Mouse (Mus musculus): ENCODE results near the gene Epor. TPM values are rescaled to one million over a fixed set of nuclear protein-coding genes. Genes with fewer than 3 reads are reported as not detected.
A peak's percentile ranks its signal among the peaks of the same experiment; 100 is the strongest.

Gene Epor
- polyA plus RNA-seq, 1 experiment from 2014 or later: 11.8 TPM

DNA sequence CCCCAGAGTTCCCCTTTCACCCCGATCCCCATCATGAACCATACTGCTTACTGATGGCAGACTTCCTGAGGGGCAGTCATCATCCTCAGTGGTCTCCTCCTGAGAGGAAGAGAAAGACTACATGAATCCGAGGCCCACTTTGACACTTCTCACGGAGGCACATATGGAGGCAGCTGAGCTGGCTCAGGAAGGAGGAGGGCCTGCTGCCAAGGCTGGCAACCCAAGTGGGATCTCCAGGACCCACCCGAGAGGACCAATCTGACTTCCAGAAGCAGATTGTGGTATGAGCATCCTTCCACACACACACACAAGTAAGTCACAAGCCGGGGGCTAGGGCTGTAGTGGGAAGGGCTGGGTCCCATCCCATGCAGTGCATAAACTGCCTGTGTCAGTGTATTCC, 14.0 kb upstream of the Epor start:
- Histone ChIP-seq H3K4me3 (replicated peaks; ENCODE audit: low read length) (no peak overlapping the region), H3K27me3 (ENCODE audit: control insufficient read depth, insufficient read depth, low read length) (no peaks in the 10 kb centered on the region; the same call in 1 of the 2 replicates), H3K36me3 (ENCODE audit: control insufficient read depth, insufficient read depth, low read length) (no peaks in the 10 kb centered on the region), H3K9ac (ENCODE audit: low read length) (no peak overlapping the region), H3K27ac (ENCODE audit: low read length) (no peak overlapping the region), H3K4me2 (ENCODE audit: low read depth, low read length) (no peak overlapping the region), H3K4me1 (ENCODE audit: control insufficient read depth, insufficient read depth, low read length) (no peaks in the 10 kb centered on the region), H3K9me3 (replicated peaks; ENCODE audit: control insufficient read depth, low read length) (no peaks in the 10 kb centered on the region)
- WGBS: 87% methylated on average over 5 of the region's 5 CpGs
- ATAC-seq (ENCODE audit: insufficient read depth, low FRiP score): no peak

DNA sequence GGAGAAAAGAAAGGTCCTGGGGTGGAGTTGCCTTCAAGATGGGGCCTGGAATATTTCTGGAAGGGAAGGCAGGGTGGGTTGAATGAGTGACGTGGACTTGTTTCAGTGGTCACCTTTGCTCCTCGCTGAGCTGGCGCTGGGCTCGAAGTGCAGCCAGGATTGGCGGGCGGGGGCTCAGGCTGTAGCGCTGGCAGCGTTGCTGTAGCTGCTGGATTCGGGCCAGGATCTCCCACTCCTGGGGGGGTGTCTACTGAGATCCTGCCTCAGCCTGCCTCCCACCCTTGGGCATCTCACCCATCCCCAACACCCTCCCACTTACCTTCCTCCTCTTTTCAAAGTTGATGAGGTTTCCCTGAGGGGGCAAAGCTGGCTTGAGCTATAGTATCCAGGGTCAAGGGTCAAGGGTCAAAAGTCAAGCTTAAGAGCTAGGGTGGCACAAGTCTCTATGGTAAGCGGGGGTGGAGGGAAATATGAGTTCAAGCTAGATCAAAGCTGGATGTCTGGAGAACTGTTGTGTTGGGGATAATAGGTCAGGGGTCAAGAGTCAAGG, 13.4 kb upstream of the Epor start:
- no peaks in the 10 kb centered on the region; the same call in 1 of the 2 replicates for H3K27me3 ChIP-seq (ENCODE audit: control insufficient read depth, insufficient read depth, low read length)
- 86% methylated on average over 10 of the region's 10 CpGs for WGBS
- H3K9ac ChIP-seq (ENCODE audit: low read length): no peak overlapping the region
- H3K27ac ChIP-seq (ENCODE audit: low read length): no peak overlapping the region
- H3K4me2 ChIP-seq (ENCODE audit: low read depth, low read length): no peak overlapping the region
- ATAC-seq (ENCODE audit: insufficient read depth, low FRiP score): no peak
- H3K36me3 ChIP-seq (ENCODE audit: control insufficient read depth, insufficient read depth, low read length): no peaks in the 10 kb centered on the region
- no peak overlapping the region for H3K4me3 ChIP-seq (replicated peaks; ENCODE audit: low read length)
- no peaks in the 10 kb centered on the region for H3K4me1 ChIP-seq (ENCODE audit: control insufficient read depth, insufficient read depth, low read length)
- no peaks in the 10 kb centered on the region for H3K9me3 ChIP-seq (replicated peaks; ENCODE audit: control insufficient read depth, low read length)

GRCm38 (mm10) chr9:21969304-21969703, 6.0 kb upstream of the Epor start:
- H3K4me3 ChIP-seq (replicated peaks; ENCODE audit: low read length): no peak overlapping the region
- no peak overlapping the region for H3K4me2 ChIP-seq (ENCODE audit: low read depth, low read length)
- H3K27ac ChIP-seq (ENCODE audit: low read length): no peak overlapping the region
- no peaks in the 10 kb centered on the region for H3K9me3 ChIP-seq (replicated peaks; ENCODE audit: control insufficient read depth, low read length)
- no peak overlapping the region for H3K9ac ChIP-seq (ENCODE audit: low read length)
- H3K27me3 ChIP-seq (ENCODE audit: control insufficient read depth, insufficient read depth, low read length): no peaks in the 10 kb centered on the region
- H3K36me3 ChIP-seq (ENCODE audit: control insufficient read depth, insufficient read depth, low read length): no peaks in the 10 kb centered on the region
- no peaks in the 10 kb centered on the region for H3K4me1 ChIP-seq (ENCODE audit: control insufficient read depth, insufficient read depth, low read length)
- no peak for ATAC-seq (ENCODE audit: insufficient read depth, low FRiP score)
- WGBS: 87% methylated on average over 4 of the region's 4 CpGs

GRCm38 (mm10) chr9:21968883-21969282, 5.6 kb upstream of the Epor start:
- Histone ChIP-seq H3K27ac (ENCODE audit: low read length) (no peak overlapping the region), H3K4me2 (ENCODE audit: low read depth, low read length) (no peak overlapping the region), H3K27me3 (ENCODE audit: control insufficient read depth, insufficient read depth, low read length) (no peaks in the 10 kb centered on the region), H3K9me3 (replicated peaks; ENCODE audit: control insufficient read depth, low read length) (no peaks in the 10 kb centered on the region), H3K4me1 (ENCODE audit: control insufficient read depth, insufficient read depth, low read length) (no peaks in the 10 kb centered on the region; the same call in 1 of the 2 replicates), H3K9ac (ENCODE audit: low read length) (no peak overlapping the region), H3K4me3 (replicated peaks; ENCODE audit: low read length) (no peak overlapping the region), H3K36me3 (ENCODE audit: control insufficient read depth, insufficient read depth, low read length) (no peaks in the 10 kb centered on the region)
- 39% methylated on average over 6 of the region's 6 CpGs for WGBS
- no peak for ATAC-seq (ENCODE audit: insufficient read depth, low FRiP score)

- whole genome bisulfite sequencing: 4% methylated on average over 34 of the region's 34 CpGs
These were observed 768 bp downstream of the Epor start for GRCm38 (mm10) chr9:21962416-21963059.

GRCm38 (mm10) chr9:21962010-21962409, 1.3 kb downstream of the Epor start:
- Histone ChIP-seq H3K36me3 (ENCODE audit: control insufficient read depth, insufficient read depth, low read length) (no peaks in the 10 kb centered on the region), H3K4me2 (ENCODE audit: low read depth, low read length) (peak overlapping the region; percentile 69), H3K4me3 (replicated peaks; ENCODE audit: low read length) (peak overlapping the region; percentile 45), H3K9ac (ENCODE audit: low read length) (peak overlapping the region; percentile 64), H3K9me3 (replicated peaks; ENCODE audit: control insufficient read depth, low read length) (no peaks in the 10 kb centered on the region), H3K27ac (ENCODE audit: low read length) (no peak overlapping the region), H3K4me1 (ENCODE audit: control insufficient read depth, insufficient read depth, low read length) (peaks cover 28% of the 10 kb centered on the region), H3K27me3 (ENCODE audit: control insufficient read depth, insufficient read depth, low read length) (peaks cover 20% of the 10 kb centered on the region)
- ATAC-seq (ENCODE audit: insufficient read depth, low FRiP score): no peak
- WGBS: under 1% methylated on average over 15 of the region's 15 CpGs

More at GRCm38 (mm10) chr9:21962416-21963059, 768 bp downstream of the Epor start:
- peak overlapping the region; percentile 45 for H3K4me3 ChIP-seq (replicated peaks; ENCODE audit: low read length)
- H3K36me3 ChIP-seq (ENCODE audit: control insufficient read depth, insufficient read depth, low read length): no peaks in the 10 kb centered on the region
- H3K27me3 ChIP-seq (ENCODE audit: control insufficient read depth, insufficient read depth, low read length): peaks cover 20% of the 10 kb centered on the region
- no peaks in the 10 kb centered on the region for H3K9me3 ChIP-seq (replicated peaks; ENCODE audit: control insufficient read depth, low read length)
- peak; percentile 81 for ATAC-seq (ENCODE audit: insufficient read depth, low FRiP score)
- no peak overlapping the region for H3K27ac ChIP-seq (ENCODE audit: low read length)
- H3K9ac ChIP-seq (ENCODE audit: low read length): peak overlapping the region; percentile 64
- H3K4me1 ChIP-seq (ENCODE audit: control insufficient read depth, insufficient read depth, low read length): peaks cover 28% of the 10 kb centered on the region
- H3K4me2 ChIP-seq (ENCODE audit: low read depth, low read length): peak overlapping the region; percentile 69

DNA sequence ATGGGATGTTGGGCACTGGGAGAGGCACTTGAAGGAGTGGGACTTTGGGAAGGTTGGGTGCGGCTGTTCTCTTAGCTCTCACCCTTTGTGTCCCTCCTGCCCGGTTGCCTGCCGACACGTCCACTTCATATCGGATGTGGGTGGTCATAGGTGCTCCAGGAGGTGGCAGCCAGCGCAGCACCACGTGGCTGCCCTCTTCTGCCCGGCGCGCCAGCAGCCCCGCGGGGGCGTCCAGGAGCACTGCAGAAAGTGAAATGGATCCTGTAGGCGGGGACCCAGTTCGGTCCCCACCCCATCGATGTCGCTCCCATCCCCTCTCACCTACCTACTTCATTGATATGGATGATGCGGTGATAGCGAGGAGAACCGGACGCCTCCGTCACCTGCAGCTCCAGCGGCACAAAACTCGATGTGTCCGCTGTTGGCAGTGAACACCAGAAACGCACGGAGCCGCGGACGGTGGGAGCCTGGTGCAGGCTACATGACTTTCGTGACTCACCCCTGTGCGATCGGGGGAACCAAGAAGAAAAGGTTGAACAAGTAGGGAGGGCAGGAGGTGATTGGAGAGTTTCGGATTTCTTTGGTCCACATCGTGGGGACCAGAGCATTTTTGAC, 1.8 kb downstream of the Epor start:
- Histone ChIP-seq H3K9me3 (replicated peaks; ENCODE audit: control insufficient read depth, low read length) (no peaks in the 10 kb centered on the region), H3K36me3 (ENCODE audit: control insufficient read depth, insufficient read depth, low read length) (no peaks in the 10 kb centered on the region), H3K27me3 (ENCODE audit: control insufficient read depth, insufficient read depth, low read length) (peaks cover 20% of the 10 kb centered on the region), H3K4me3 (replicated peaks; ENCODE audit: low read length) (peak overlapping the region; percentile 45), H3K27ac (ENCODE audit: low read length) (no peak overlapping the region), H3K4me2 (ENCODE audit: low read depth, low read length) (peak overlapping the region; percentile 69), H3K9ac (ENCODE audit: low read length) (peak overlapping the region; percentile 64; the same call in 1 of the 2 replicates), H3K4me1 (ENCODE audit: control insufficient read depth, insufficient read depth, low read length) (peaks cover 28% of the 10 kb centered on the region)
- no peak for ATAC-seq (ENCODE audit: insufficient read depth, low FRiP score)
- 3% methylated on average over 35 of the region's 35 CpGs for WGBS

DNA sequence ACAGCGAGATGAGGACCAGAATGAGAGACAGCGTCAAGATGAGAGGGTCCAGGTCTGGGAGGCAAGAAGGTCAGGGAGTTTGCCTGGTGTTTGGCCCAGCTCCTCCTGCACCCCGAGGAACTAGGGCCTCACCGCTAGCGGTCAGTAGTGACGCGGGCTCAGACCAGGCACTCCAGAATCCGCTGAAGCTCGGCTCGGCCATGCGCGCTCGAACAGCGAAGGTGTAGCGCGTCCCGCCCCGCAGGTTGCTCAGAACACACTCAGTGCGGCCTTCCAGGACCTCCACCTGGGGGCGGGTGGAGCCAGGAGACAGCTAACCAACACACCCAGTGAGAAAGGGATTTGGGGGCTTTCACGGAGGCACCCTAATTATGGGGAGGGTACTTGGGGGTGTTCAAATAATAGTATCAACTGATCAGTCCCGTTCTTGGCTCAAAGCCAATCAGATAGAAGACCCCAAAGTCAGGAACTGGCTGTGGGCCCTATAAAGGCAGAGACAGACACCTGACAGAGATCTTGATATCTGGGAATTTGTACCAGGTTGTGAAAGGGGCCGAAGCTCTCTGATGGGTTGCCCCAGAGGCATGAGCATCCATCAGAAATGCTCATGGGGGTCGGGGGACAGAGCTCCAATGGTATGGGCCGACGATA, 2.6 kb downstream of the Epor start:
- H3K9me3 ChIP-seq (replicated peaks; ENCODE audit: control insufficient read depth, low read length): no peaks in the 10 kb centered on the region
- no peak overlapping the region for H3K9ac ChIP-seq (ENCODE audit: low read length)
- peak overlapping the region; percentile 45; the same call in 1 of the 2 replicates for H3K4me3 ChIP-seq (replicated peaks; ENCODE audit: low read length)
- H3K36me3 ChIP-seq (ENCODE audit: control insufficient read depth, insufficient read depth, low read length): no peaks in the 10 kb centered on the region
- H3K27ac ChIP-seq (ENCODE audit: low read length): no peak overlapping the region
- 13% methylated on average over 26 of the region's 26 CpGs for WGBS
- H3K4me2 ChIP-seq (ENCODE audit: low read depth, low read length): peak overlapping the region; percentile 69; the same call in 1 of the 2 replicates
- H3K27me3 ChIP-seq (ENCODE audit: control insufficient read depth, insufficient read depth, low read length): peaks cover 20% of the 10 kb centered on the region
- no peak for ATAC-seq (ENCODE audit: insufficient read depth, low FRiP score)
- H3K4me1 ChIP-seq (ENCODE audit: control insufficient read depth, insufficient read depth, low read length): peaks cover 31% of the 10 kb centered on the region

GRCm38 (mm10) chr9:21960135-21960534, 3.2 kb downstream of the Epor start:
- no peaks in the 10 kb centered on the region for H3K36me3 ChIP-seq (ENCODE audit: control insufficient read depth, insufficient read depth, low read length)
- H3K9ac ChIP-seq (ENCODE audit: low read length): no peak overlapping the region
- peaks cover 20% of the 10 kb centered on the region for H3K27me3 ChIP-seq (ENCODE audit: control insufficient read depth, insufficient read depth, low read length)
- ATAC-seq (ENCODE audit: insufficient read depth, low FRiP score): no peak
- no peaks in the 10 kb centered on the region for H3K9me3 ChIP-seq (replicated peaks; ENCODE audit: control insufficient read depth, low read length)
- H3K4me1 ChIP-seq (ENCODE audit: control insufficient read depth, insufficient read depth, low read length): peaks cover 31% of the 10 kb centered on the region
- no peak overlapping the region for H3K4me3 ChIP-seq (replicated peaks; ENCODE audit: low read length)
- WGBS: 50% methylated on average over 9 of the region's 9 CpGs
- no peak overlapping the region for H3K4me2 ChIP-seq (ENCODE audit: low read depth, low read length)
- no peak overlapping the region for H3K27ac ChIP-seq (ENCODE audit: low read length)

Data from stomach, embryonic 16.5 days (tissue).